Mouse (Mus musculus) CH12.LX (cell line): ENCODE measurements around the gene Rsrc1. TPM values are rescaled to one million over a fixed set of nuclear protein-coding genes. Genes with fewer than 3 reads are reported as not detected.

Source experiments
- DNase-seq: peaks from one replicate; pipeline ENCODE4 v3.0.0-alpha.2; 2013; ENCODE audit errors: extremely low read depth
- H3K27ac ChIP-seq: 2 replicates; pipeline ENCODE4 v1.5.1; 2012; ENCODE audit warnings: low read depth, mild to moderate bottlenecking, control low read depth, moderate library complexity; ENCODE audit not compliant: insufficient read depth
- H3K27me3 ChIP-seq: replicated peaks from 2 replicates; pipeline ENCODE3; 2012; ENCODE audit warnings: inconsistent platforms
- H3K36me3 ChIP-seq, 2 experiments: replicated peaks in 1 of 2; 2 replicates each; pipeline versions ENCODE3 to v1.6.1; 2012; ENCODE audit warnings: inconsistent platforms in 1 of 2, low read length in 1 of 2, mild to moderate bottlenecking in 1 of 2, mixed read lengths in 1 of 2, moderate library complexity in 1 of 2; ENCODE audit not compliant: control insufficient read depth in 1 of 2, insufficient read depth in 1 of 2
- H3K4me1 ChIP-seq, 2 experiments: 2 replicates each; pipeline ENCODE4 v1.6.1; 2012; ENCODE audit warnings: inconsistent platforms in 1 of 2, moderate library complexity in 1 of 2; ENCODE audit not compliant: insufficient read depth in 2 of 2, control insufficient read depth in 1 of 2
- H3K4me2 ChIP-seq: 2 replicates; pipeline ENCODE4 v1.6.1; 2012; ENCODE audit warnings: low read depth, mild to moderate bottlenecking, control low read depth; ENCODE audit not compliant: poor library complexity, insufficient read depth, severe bottlenecking
- H3K4me3 ChIP-seq, 3 experiments: fragments of 150-350 bp in 1 of 3; sonication (generic) in 1 of 3; replicated peaks in 1 of 3; 2 replicates each; pipeline versions ENCODE3 to v1.5.1; 2011 to 2012; ENCODE audit warnings: low read depth in 2 of 3, low read length in 2 of 3, mild to moderate bottlenecking in 2 of 3, moderate library complexity in 2 of 3, control low read depth in 1 of 3, improper control_type of control experiment in 1 of 3, inconsistent platforms in 1 of 3, mixed read lengths in 1 of 3; ENCODE audit not compliant: poor library complexity in 1 of 3
- H3K79me2 ChIP-seq: replicated peaks from 2 replicates; pipeline ENCODE4 v1.6.1; 2012; ENCODE audit warnings: mild to moderate bottlenecking, moderate library complexity; ENCODE audit not compliant: control insufficient read depth, poor library complexity, insufficient read depth, severe bottlenecking; ENCODE audit errors: extremely low read depth
- H3K9ac ChIP-seq: 2 replicates; pipeline ENCODE4 v1.6.1; 2012; ENCODE audit warnings: low read depth, mild to moderate bottlenecking, control low read depth, moderate library complexity; ENCODE audit not compliant: insufficient read depth
- H3K9me3 ChIP-seq: replicated peaks from 2 replicates; pipeline ENCODE3; 2012; ENCODE audit warnings: low read length, inconsistent platforms, mixed read lengths
- BHLHE40 ChIP-seq: IDR thresholded peaks from 2 replicates; pipeline ENCODE4 v1.6.1; 2011; ENCODE audit warnings: mild to moderate bottlenecking, low read depth, low read length, improper control_type of control experiment
- CHD1 ChIP-seq: IDR thresholded peaks from 2 replicates; pipeline ENCODE4 v1.6.1; 2012; ENCODE audit warnings: low read depth, low read length, improper control_type of control experiment, inconsistent platforms
- CHD2 ChIP-seq: IDR thresholded peaks from 2 replicates; pipeline ENCODE4 v1.6.1; 2011; ENCODE audit warnings: low read length, improper control_type of control experiment
- CTCF ChIP-seq, 2 experiments: IDR thresholded peaks in 1 of 2; conservative IDR thresholded peaks in 1 of 2; 2 replicates each; pipeline ENCODE4 v1.5.1; 2011 to 2012; ENCODE audit warnings: low read depth in 2 of 2, low read length in 2 of 2, improper control_type of control experiment in 1 of 2, inconsistent platforms in 1 of 2, mild to moderate bottlenecking in 1 of 2, moderate library complexity in 1 of 2
- E2F4 ChIP-seq: IDR thresholded peaks from 2 replicates; pipeline ENCODE4 v1.6.1; 2011; ENCODE audit warnings: low read depth, low read length, improper control_type of control experiment; ENCODE audit not compliant: insufficient replicate concordance
- EP300 ChIP-seq: IDR thresholded peaks from 2 replicates; pipeline ENCODE4 v1.6.1; 2011; ENCODE audit warnings: low read length, improper control_type of control experiment
- ETS1 ChIP-seq: conservative IDR thresholded peaks from 2 replicates; pipeline ENCODE4 v1.6.1; 2012; ENCODE audit warnings: low read depth, mild to moderate bottlenecking, inconsistent platforms, low read length, improper control_type of control experiment, moderate library complexity
- GABPA ChIP-seq: IDR thresholded peaks from 2 replicates; pipeline ENCODE4 v1.6.1; 2012; ENCODE audit warnings: low read depth, low read length, improper control_type of control experiment, inconsistent platforms; ENCODE audit not compliant: insufficient replicate concordance
- HCFC1 ChIP-seq: IDR thresholded peaks from 2 replicates; pipeline ENCODE4 v1.6.1; 2012; ENCODE audit warnings: low read depth, mild to moderate bottlenecking, inconsistent platforms, low read length, improper control_type of control experiment
- IRF4 ChIP-seq: IDR thresholded peaks from 2 replicates; pipeline ENCODE4 v1.6.1; 2014; ENCODE audit warnings: low read depth, mild to moderate bottlenecking, inconsistent platforms, low read length, improper control_type of control experiment
- JUND ChIP-seq: conservative IDR thresholded peaks from 2 replicates; pipeline ENCODE4 v1.6.1; 2011; ENCODE audit warnings: low read depth, low read length, improper control_type of control experiment
- MEF2A ChIP-seq: IDR thresholded peaks from 2 replicates; pipeline ENCODE4 v1.6.1; 2014; ENCODE audit warnings: low read depth, mild to moderate bottlenecking, inconsistent platforms, low read length, improper control_type of control experiment, borderline replicate concordance
- MXI1 ChIP-seq: IDR thresholded peaks from 2 replicates; pipeline ENCODE4 v1.6.1; 2011; ENCODE audit warnings: mild to moderate bottlenecking, low read depth, low read length, improper control_type of control experiment
- NELFE ChIP-seq: IDR thresholded peaks from 2 replicates; pipeline ENCODE4 v1.6.1; 2011; ENCODE audit warnings: low read depth, low read length, improper control_type of control experiment
- POLR2A ChIP-seq: IDR thresholded peaks from 2 replicates; pipeline ENCODE4 v1.6.1; 2011; ENCODE audit warnings: low read depth, mild to moderate bottlenecking, improper control_type of control experiment, low read length
- RCOR1 ChIP-seq: conservative IDR thresholded peaks from 2 replicates; pipeline ENCODE4 v1.6.1; 2012; ENCODE audit warnings: low read depth, mild to moderate bottlenecking, inconsistent platforms, low read length, improper control_type of control experiment
- TCF12 ChIP-seq: IDR thresholded peaks from 2 replicates; pipeline ENCODE4 v1.6.1; 2014; ENCODE audit warnings: low read depth, mild to moderate bottlenecking, inconsistent platforms, low read length, improper control_type of control experiment
- UBTF ChIP-seq: IDR thresholded peaks from 2 replicates; pipeline ENCODE4 v1.6.1; 2012; ENCODE audit warnings: low read depth, mild to moderate bottlenecking, inconsistent platforms, low read length, improper control_type of control experiment, moderate library complexity
- USF1 ChIP-seq: IDR thresholded peaks from 2 replicates; pipeline ENCODE4 v1.6.1; 2014; ENCODE audit warnings: low read depth, mild to moderate bottlenecking, inconsistent platforms, low read length, improper control_type of control experiment
- ZC3H11A ChIP-seq: IDR thresholded peaks from 2 replicates; pipeline ENCODE4 v1.6.1; 2012; ENCODE audit warnings: low read depth, mild to moderate bottlenecking, inconsistent platforms, low read length, improper control_type of control experiment
- ZNF384 ChIP-seq: IDR thresholded peaks from 2 replicates; pipeline ENCODE4 v1.6.1; 2012; ENCODE audit warnings: low read depth, low read length, improper control_type of control experiment, inconsistent platforms
- dilution Hi-C: fragments of 300-500 bp; cut with MboI; formaldehyde crosslinking; loops from 2 replicates; pipeline ENCODE4 v1.14.3; 2020; ENCODE audit warnings: low sequenced_read_pairs; ENCODE audit not compliant: extremely low pct_unique_long_range_greater_than_20kb, extremely low pct_ligation_motif_present
- in situ Hi-C: fragments of 300-500 bp; cut with MboI; formaldehyde crosslinking; loops from 3 replicates; pipeline ENCODE4 v1.14.3; 2019; ENCODE audit warnings: low sequenced_read_pairs, low pct_ligation_motif_present, low pct_unique_long_range_greater_than_20kb, mixed read lengths
- polyA plus RNA-seq: library from polyadenylated mRNA; unstranded; fragments of >175 nt; gene quantifications from 2 replicates; pipeline ENCODE4 v1.2.1, GENCODE M21; 2012; ENCODE audit warnings: low read depth; ENCODE audit not compliant: insufficient read length
- total RNA-seq, 2 experiments: library from RNA; depleted of rRNA; stranded (reverse); fragments of 300-350 nt in 1 of 2; fragments of >200 nt in 1 of 2; gene quantifications; 2 replicates each; pipeline ENCODE4 v1.2.3; 2012 to 2014

The Rsrc1 gene
- total and polyA plus RNA-seq, 3 experiments: 28.9 to 50.9 (median 34.0) TPM

GRCm38 (mm10) chr3:67311436-67311835 lies 330.2 kb downstream of the Rsrc1 start:
- dilution Hi-C loops (no loop called here), in situ Hi-C loops (no loop called here)
- TF ChIP-seq POLR2A: no peak

GRCm38 (mm10) chr3:67322422-67322821 lies 341.2 kb downstream of the Rsrc1 start:
- Histone ChIP-seq H3K79me2 (no peaks in the 10 kb centered on the region), H3K27ac (no peak overlapping the region), H3K4me1 (no peaks in the 10 kb centered on the region), H3K4me2 (no peak overlapping the region), H3K9me3 (no peaks in the 10 kb centered on the region), H3K9ac (no peak overlapping the region), H3K4me3 (no peak overlapping the region), H3K36me3 (no peaks in the 10 kb centered on the region), H3K27me3 (no peaks in the 10 kb centered on the region)
- TF ChIP-seq UBTF (no peak), GABPA (no peak), USF1 (no peak), RCOR1 (no peak), MEF2A (no peak), HCFC1 (no peak), NELFE (no peak), BHLHE40 (no peak)
- in situ Hi-C loops (no loop called here), dilution Hi-C loops (no loop called here)
- DNase-seq: no peak

More at GRCm38 (mm10) chr3:67311436-67311835, 330.2 kb downstream of the Rsrc1 start:
- no peak overlapping the region for H3K27ac ChIP-seq
- no peaks in the 10 kb centered on the region for H3K79me2 ChIP-seq
- H3K9ac ChIP-seq: no peak overlapping the region
- DNase-seq: no peak
- H3K4me1 ChIP-seq: no peaks in the 10 kb centered on the region
- H3K4me2 ChIP-seq: no peak overlapping the region
- no peaks in the 10 kb centered on the region for H3K27me3 ChIP-seq
- no peaks in the 10 kb centered on the region for H3K36me3 ChIP-seq
- no peak overlapping the region for H3K4me3 ChIP-seq
- H3K9me3 ChIP-seq: no peaks in the 10 kb centered on the region

- Histone ChIP-seq H3K4me3 (no peak overlapping the region), H3K9ac (no peak overlapping the region), H3K36me3 (no peaks in the 10 kb centered on the region), H3K4me1 (peaks cover 0 to 53% of the 10 kb centered on the region in 2 experiments; a peak in 2 of 4 replicates), H3K27ac (no peak overlapping the region), H3K79me2 (no peaks in the 10 kb centered on the region), H3K27me3 (no peaks in the 10 kb centered on the region), H3K4me2 (no peak overlapping the region), H3K9me3 (no peaks in the 10 kb centered on the region)
- DNase-seq: peak; percentile 58
- dilution Hi-C loops: no loop called here
- in situ Hi-C loops: loop anchor here (25.0 kb wide), 2 partner anchors 352 to 927 kb away; partner anchors contain the start of genes Rsrc1 and Shox2
- TF ChIP-seq RCOR1: no peak
- TF ChIP-seq ZC3H11A: no peak
- TF ChIP-seq UBTF: no peak
- no peak for TF ChIP-seq CHD1
- no peak for TF ChIP-seq JUND
- no peak for TF ChIP-seq CHD2
- no peak for TF ChIP-seq TCF12
- TF ChIP-seq ZNF384: peak; percentile 51
- 0 out of 2 replicates have a peak, but pooled peaks have one; percentile 33 for TF ChIP-seq EP300
- TF ChIP-seq ETS1: peak; percentile 30; the same call in 1 of the 2 replicates
- TF ChIP-seq MXI1: no peak
- no peak for TF ChIP-seq IRF4
- TF ChIP-seq E2F4: no peak
- no peak for TF ChIP-seq CTCF (conservative IDR thresholded peaks at IDR 0.05 in 1 of 2, IDR thresholded peaks at IDR 0.05 in 1 of 2; ENCODE audit: low read depth in 2 of 2, low read length in 2 of 2)
- TF ChIP-seq, all 38 proteins: peak for 3
Measured at GRCm38 (mm10) chr3:67339558-67339957, 358.4 kb downstream of the Rsrc1 start.
